Mouse (Mus musculus): ENCODE measurements at regions not wholly inside any gene's neighbourhood (a gene's known extent, or its start where the extent isn't known, plus 50 kb on each side); places are given as distances from the start of the nearest gene placed in this dataset.

DNA sequence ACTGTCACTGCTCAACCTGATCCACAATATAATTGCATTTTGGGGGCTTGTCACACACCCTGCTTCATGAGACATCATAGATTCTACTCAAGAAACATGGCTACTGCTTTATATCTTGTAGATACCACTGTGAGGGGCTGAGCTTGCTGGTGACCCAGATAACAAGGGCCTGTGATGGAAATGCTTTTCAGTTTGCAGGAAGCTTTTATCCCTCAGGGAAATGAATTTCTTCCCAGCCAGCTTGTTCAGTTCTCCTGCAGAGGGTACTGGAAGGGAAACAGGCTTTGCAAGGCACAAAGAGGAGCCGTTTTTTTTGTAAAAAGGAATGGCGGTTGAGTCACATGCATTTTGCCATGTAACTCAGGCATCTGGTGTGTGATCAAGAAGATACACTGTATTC lies 218.8 kb upstream of the Krr1 start:
- Histone ChIP-seq H3K9me3 (ENCODE audit: control insufficient read depth, low read length) (no peaks in the 10 kb centered on the region), H3K4me3 (replicated peaks) (no peak overlapping the region), H3K27me3 (ENCODE audit: control insufficient read depth) (no peaks in the 10 kb centered on the region), H3K36me3 (ENCODE audit: control insufficient read depth) (no peaks in the 10 kb centered on the region), H3K4me1 (ENCODE audit: control insufficient read depth) (no peaks in the 10 kb centered on the region)
- TF ChIP-seq TAL1 (IDR thresholded peaks at IDR 0.05; ENCODE audit: low read length) = no peak
- TF ChIP-seq GATA1 (IDR thresholded peaks at IDR 0.05; ENCODE audit: low read length) = no peak

DNA sequence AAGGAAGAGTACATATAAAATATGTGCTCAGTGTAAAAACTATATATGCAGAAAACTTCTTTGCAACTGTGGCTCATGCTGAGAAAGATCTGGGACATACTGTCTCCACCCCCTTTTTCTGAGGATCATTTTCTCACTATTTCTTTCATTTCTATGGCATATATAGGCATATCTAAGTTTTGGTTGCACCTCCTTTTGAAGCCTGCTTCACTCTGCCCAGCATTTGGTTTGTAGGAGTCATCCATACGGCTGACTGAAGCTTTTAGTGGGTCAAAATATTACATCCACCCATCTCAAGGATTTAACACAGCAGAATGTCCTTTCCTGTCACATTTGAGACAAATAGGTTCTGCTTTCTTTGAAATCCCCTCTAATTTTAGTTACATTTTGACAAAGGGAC lies 216.5 kb upstream of the Krr1 start:
- Histone ChIP-seq H3K4me1 (ENCODE audit: control insufficient read depth) (no peaks in the 10 kb centered on the region), H3K27me3 (ENCODE audit: control insufficient read depth) (no peaks in the 10 kb centered on the region), H3K9me3 (ENCODE audit: control insufficient read depth, low read length) (no peaks in the 10 kb centered on the region), H3K4me3 (replicated peaks) (no peak overlapping the region), H3K36me3 (ENCODE audit: control insufficient read depth) (no peaks in the 10 kb centered on the region)
- TF ChIP-seq GATA1 (IDR thresholded peaks at IDR 0.05; ENCODE audit: low read length) (no peak), TAL1 (IDR thresholded peaks at IDR 0.05; ENCODE audit: low read length) (no peak)

DNA sequence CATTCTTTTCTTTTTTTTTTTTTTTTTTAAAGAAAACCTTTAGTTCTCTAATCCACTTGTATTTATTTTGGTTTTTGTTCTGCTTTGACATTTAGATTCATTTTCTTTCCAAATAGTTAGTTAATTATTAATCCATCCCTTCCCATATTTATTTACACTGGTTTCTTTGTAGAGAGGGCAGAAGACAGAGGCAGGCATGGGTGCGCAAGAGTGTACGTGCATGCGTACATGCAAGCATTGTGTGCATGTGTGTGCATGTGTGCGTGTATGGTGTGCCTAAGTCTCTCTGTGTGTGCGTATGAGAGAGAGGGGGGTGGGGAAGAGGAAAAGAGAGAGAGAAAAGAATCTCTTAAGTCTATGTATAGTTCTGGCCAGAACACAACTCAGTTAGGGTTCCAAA lies 215.9 kb upstream of the Krr1 start:
- no peak for TF ChIP-seq TAL1 (IDR thresholded peaks at IDR 0.05; ENCODE audit: low read length)
- no peak for TF ChIP-seq GATA1 (IDR thresholded peaks at IDR 0.05; ENCODE audit: low read length)
- H3K4me3 ChIP-seq (replicated peaks) = no peak overlapping the region
- H3K4me1 ChIP-seq (ENCODE audit: control insufficient read depth) = no peaks in the 10 kb centered on the region
- H3K27me3 ChIP-seq (ENCODE audit: control insufficient read depth) = no peaks in the 10 kb centered on the region
- no peaks in the 10 kb centered on the region for H3K36me3 ChIP-seq (ENCODE audit: control insufficient read depth)
- H3K9me3 ChIP-seq (ENCODE audit: control insufficient read depth, low read length) = no peaks in the 10 kb centered on the region

DNA sequence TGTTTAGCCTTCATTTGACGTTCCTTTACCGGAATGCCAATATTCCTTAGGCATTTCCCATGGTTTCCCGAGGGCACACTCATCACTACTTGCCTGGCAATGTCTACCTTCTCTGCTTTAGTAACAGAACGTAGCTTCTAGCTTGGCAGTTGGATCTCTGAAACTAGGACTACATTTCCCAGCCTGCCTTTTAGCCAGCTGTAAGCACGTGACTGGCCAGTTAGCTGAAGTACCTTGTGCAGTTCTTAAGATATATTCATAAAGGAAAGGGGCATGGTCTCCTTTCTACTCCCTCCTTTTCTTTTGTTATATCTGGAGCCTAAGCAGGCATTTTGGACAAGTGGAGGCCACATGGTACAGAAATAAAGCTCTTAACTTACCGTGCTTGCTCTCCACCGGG lies 214.8 kb upstream of the Krr1 start:
- Histone ChIP-seq H3K36me3 (ENCODE audit: control insufficient read depth) (no peaks in the 10 kb centered on the region), H3K4me1 (ENCODE audit: control insufficient read depth) (no peaks in the 10 kb centered on the region), H3K4me3 (replicated peaks) (no peak overlapping the region), H3K9me3 (ENCODE audit: control insufficient read depth, low read length) (no peaks in the 10 kb centered on the region), H3K27me3 (ENCODE audit: control insufficient read depth) (no peaks in the 10 kb centered on the region)
- TF ChIP-seq GATA1 (IDR thresholded peaks at IDR 0.05; ENCODE audit: low read length) (no peak), TAL1 (IDR thresholded peaks at IDR 0.05; ENCODE audit: low read length) (no peak)

DNA sequence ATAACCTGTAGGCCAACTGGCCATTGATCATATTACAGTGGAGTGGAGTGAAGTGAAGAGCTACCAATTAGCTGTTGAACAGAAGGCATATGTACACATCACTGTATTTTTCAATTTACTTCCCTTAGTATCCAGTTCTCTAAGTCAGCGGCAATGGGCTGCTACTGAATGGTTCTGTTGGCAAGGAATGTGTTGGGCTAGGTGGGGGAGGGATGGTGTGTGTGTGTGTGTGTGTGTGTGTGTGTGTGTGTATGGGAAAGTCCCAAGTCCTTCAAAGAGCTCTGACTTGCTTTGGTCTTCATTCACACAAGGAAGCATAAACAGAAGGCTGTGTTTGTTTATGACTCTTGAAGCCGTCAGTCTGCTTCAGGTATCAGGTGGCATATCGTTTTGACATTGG lies 213.0 kb upstream of the Krr1 start:
- Histone ChIP-seq H3K9me3 (ENCODE audit: control insufficient read depth, low read length) (no peaks in the 10 kb centered on the region), H3K4me3 (replicated peaks) (no peak overlapping the region), H3K36me3 (ENCODE audit: control insufficient read depth) (no peaks in the 10 kb centered on the region), H3K27me3 (ENCODE audit: control insufficient read depth) (no peaks in the 10 kb centered on the region), H3K4me1 (ENCODE audit: control insufficient read depth) (no peaks in the 10 kb centered on the region)
- TF ChIP-seq TAL1 (IDR thresholded peaks at IDR 0.05; ENCODE audit: low read length) = no peak

DNA sequence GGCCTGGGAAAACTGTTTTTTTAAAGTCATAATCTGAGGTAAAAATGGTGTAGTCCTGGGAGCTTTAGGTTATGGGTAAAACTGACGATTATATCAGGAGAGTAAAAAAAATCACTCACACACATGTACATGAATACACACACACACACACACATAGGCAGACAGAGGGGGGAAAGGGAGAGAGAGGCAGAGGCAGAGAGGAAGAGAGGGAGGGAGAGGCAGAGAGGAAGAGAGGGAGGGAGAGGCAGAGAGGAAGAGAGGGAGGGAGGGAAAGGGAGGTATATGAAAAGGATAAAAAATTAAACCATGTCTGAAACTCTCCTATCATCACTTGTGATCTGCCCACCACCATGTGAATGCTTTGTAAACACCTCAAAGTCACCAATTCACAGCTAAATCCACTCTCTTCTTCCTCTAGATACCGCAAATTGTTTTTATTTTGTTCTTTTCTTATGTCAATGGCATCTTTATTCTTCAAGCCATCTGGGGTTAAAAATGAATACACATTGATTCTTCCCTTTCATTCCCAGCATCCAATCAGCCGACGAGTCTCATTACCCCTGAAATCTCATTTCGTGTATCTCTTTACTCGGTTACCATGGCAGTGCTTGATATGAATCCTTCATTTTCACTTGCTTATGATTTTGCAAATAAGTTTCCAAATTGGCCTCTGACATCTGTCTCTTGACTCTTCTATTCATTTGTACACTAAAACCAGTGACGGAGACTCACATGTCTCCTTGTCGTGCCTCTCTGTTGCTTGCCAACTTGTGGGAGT lies 209.5 kb upstream of the Krr1 start:
- no peaks in the 10 kb centered on the region for H3K27me3 ChIP-seq (ENCODE audit: control insufficient read depth)
- no peaks in the 10 kb centered on the region for H3K9me3 ChIP-seq (ENCODE audit: control insufficient read depth, low read length)
- no peaks in the 10 kb centered on the region for H3K36me3 ChIP-seq (ENCODE audit: control insufficient read depth)
- no peak for TF ChIP-seq TAL1 (IDR thresholded peaks at IDR 0.05; ENCODE audit: low read length)
- no peak for TF ChIP-seq GATA1 (IDR thresholded peaks at IDR 0.05; ENCODE audit: low read length)
- H3K4me1 ChIP-seq (ENCODE audit: control insufficient read depth) = no peaks in the 10 kb centered on the region
- no peak overlapping the region for H3K4me3 ChIP-seq (replicated peaks)

DNA sequence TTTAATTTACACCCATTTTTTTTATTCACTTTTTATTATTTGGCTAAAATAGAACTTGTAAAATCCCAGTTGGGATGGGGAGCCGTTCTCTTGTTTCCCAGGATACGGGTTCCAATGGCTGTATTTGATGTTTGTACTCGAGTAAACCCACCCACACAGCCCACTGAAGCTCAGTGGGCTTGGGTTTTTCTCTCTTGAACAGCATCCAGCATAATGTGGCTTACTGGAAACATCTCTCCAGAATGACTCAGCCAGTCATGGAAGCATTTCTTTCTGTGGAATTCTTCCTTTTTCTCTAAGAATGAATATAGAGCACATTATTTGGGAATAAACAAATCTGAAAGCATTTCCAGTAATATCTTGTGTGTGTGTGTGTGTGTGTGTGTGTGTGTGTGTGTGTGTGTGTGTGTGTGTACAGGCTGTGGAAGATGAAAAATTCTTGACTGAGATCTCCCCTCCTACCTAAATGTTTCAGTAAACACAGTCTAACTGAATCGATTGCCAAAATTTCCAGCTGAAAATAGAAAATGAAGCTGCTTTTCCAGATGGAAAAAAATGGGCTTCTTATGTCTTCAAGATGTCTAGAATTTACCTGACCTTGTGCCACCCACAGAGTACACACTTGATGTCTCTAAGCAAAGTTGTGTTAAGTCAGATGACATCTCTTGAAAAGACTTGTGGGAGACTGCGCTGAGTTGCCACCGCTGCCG lies 205.3 kb upstream of the Krr1 start:
- Histone ChIP-seq H3K4me3 (replicated peaks) (no peak overlapping the region), H3K4me1 (ENCODE audit: control insufficient read depth) (no peaks in the 10 kb centered on the region), H3K36me3 (ENCODE audit: control insufficient read depth) (no peaks in the 10 kb centered on the region), H3K9me3 (ENCODE audit: control insufficient read depth, low read length) (no peaks in the 10 kb centered on the region), H3K27me3 (ENCODE audit: control insufficient read depth) (no peaks in the 10 kb centered on the region)
- TF ChIP-seq GATA1 (IDR thresholded peaks at IDR 0.05; ENCODE audit: low read length) = no peak
- no peak for TF ChIP-seq TAL1 (IDR thresholded peaks at IDR 0.05; ENCODE audit: low read length)

DNA sequence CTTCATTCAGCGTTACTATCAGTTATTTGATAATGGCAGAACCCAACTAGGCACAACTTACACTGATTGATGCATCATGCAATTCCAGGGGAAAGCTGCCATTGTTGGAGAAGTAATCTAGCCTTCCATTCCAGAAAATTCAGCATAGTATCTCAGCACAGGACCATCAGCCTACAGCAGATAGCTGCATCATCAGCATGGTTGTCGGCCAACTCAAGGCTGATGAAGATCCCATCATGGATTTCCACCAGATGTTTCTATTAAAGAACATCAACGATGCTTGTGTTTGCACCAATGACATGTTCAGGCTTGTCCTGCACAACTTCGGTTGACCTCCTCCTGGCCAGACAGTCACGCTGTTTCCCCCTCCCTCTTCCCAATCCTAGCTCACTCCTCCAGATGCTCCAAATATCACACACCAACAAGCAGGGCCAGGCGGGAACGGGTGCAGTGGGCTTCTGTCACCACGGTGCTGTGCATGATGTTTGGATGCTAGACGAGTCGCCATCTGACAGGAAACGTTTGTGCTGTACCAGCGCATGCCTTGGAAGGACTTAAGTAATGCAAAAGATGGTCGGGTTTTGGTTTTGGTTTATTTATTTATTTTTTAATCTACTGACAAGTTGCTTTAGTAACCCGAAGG lies 204.5 kb upstream of the Krr1 start:
- no peaks in the 10 kb centered on the region for H3K27me3 ChIP-seq (ENCODE audit: control insufficient read depth)
- H3K36me3 ChIP-seq (ENCODE audit: control insufficient read depth) = no peaks in the 10 kb centered on the region
- TF ChIP-seq GATA1 (IDR thresholded peaks at IDR 0.05; ENCODE audit: low read length) (no peak), TAL1 (IDR thresholded peaks at IDR 0.05; ENCODE audit: low read length) (no peak)
- no peak overlapping the region for H3K4me3 ChIP-seq (replicated peaks)
- H3K4me1 ChIP-seq (ENCODE audit: control insufficient read depth) = no peaks in the 10 kb centered on the region
- no peaks in the 10 kb centered on the region for H3K9me3 ChIP-seq (ENCODE audit: control insufficient read depth, low read length)

DNA sequence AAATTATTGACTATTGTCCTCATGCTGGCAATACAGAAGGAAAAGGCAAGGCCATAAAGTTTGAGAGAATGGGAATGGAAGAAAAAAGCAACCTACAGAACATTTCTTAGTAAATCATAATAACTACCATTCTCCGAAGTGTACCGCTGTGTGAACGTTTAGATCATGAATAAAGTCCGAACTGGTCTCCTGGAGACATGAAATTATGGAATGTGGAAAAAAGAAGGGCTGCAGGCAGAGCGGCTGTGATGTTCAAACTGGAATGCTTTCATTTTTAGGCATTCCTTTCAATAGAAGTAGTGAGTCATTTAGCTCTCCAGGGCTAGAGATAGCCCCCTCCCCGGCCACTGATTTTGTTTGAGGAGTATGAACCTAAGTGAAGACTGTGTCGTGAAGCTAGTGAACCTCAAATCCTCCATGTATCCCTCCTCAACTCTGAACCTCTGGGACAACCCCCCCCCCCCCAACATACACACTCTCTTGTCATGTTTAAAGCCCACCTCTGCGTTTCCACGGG lies 202.9 kb upstream of the Krr1 start:
- no peaks in the 10 kb centered on the region for H3K27me3 ChIP-seq (ENCODE audit: control insufficient read depth)
- TF ChIP-seq GATA1 (IDR thresholded peaks at IDR 0.05; ENCODE audit: low read length) (no peak), TAL1 (IDR thresholded peaks at IDR 0.05; ENCODE audit: low read length) (no peak)
- no peaks in the 10 kb centered on the region for H3K4me1 ChIP-seq (ENCODE audit: control insufficient read depth)
- H3K36me3 ChIP-seq (ENCODE audit: control insufficient read depth) = no peaks in the 10 kb centered on the region
- no peaks in the 10 kb centered on the region for H3K9me3 ChIP-seq (ENCODE audit: control insufficient read depth, low read length)
- H3K4me3 ChIP-seq (replicated peaks) = no peak overlapping the region
